Mouse (Mus musculus): ENCODE measurements at regions not wholly inside any gene's neighbourhood (a gene's known extent, or its start where the extent isn't known, plus 50 kb on each side); places are given as distances from the start of the nearest gene placed in this dataset.

GRCm38 (mm10) chr19:50087277-50087676 is 591.2 kb downstream of the Sorcs1 start:
- no peak for DNase-seq

DNA sequence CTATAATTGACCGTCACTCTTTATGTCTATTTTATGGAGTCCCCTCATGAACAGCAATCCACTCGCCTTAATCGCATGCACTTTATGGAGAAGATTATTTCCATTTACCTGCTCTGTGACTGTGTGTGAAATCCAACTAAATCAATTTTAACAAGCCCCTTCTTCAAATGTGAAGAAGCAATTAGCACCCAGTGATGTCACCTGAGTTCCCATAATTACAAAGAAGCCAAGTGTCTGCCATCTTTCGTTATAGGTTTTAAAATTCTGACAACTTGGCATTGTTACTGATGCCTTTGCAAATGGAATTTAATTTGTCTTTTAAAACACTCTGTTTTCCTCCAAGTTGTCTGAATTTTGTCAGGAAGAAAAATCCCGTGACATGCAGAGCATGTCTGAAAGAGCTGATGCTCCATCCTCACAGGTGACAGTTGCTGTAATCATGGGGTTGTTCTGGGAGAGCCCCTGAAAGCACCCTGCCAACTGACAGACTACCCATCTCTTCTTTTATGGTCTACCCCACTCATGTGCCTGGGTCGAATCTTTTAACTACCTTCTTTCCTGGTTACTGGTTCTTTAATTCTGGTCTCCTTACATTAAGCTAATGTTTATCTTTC is 600.9 kb downstream of the Sorcs1 start:
- DNase-seq = no peak

- DNase-seq = no peak
Measured at GRCm38 (mm10) chr19:50060448-50060847, 618.0 kb downstream of the Sorcs1 start.

GRCm38 (mm10) chr19:50052910-50053309 is 625.5 kb downstream of the Sorcs1 start:
- DNase-seq = no peak

DNA sequence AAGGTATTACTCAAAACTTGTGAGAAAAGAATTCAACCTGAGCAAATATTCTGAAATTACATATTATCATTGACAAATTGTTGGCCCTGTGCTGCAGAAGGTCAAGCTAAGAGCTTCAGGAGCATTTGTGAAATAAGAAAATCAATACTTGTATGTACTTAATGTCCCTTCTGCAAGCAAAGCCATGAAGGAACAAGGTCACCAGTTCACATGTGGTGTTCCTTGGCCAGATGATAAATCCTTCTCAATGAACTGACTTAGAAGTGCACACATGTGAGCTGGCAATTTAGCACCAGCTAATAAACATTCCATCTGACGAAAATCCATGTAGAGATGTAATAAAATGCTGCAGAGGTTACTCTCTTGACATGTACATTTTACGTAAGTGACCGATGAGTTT is 632.7 kb downstream of the Sorcs1 start:
- DNase-seq = no peak

GRCm38 (mm10) chr19:50013659-50014058 is 664.8 kb downstream of the Sorcs1 start:
- DNase-seq = peak; percentile 49

DNA sequence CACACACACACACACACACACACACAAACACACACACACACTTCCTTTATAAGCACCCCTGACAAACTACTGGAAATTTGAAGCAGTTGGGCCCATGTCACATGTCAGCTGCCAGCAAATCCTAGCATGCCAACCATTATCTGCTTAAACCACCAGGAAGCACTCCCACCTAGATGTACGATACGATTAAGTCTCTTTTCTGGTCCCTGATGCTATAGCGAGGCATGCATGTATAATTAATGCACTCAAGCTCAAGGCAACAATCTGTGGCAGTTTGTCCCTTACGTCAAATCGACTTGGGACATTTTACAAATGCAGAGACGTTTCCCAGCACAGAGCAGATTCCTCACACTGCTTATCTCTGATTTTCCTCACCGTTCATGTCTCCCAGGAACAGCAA is 673.2 kb downstream of the Sorcs1 start:
- DNase-seq = no peak

DNA sequence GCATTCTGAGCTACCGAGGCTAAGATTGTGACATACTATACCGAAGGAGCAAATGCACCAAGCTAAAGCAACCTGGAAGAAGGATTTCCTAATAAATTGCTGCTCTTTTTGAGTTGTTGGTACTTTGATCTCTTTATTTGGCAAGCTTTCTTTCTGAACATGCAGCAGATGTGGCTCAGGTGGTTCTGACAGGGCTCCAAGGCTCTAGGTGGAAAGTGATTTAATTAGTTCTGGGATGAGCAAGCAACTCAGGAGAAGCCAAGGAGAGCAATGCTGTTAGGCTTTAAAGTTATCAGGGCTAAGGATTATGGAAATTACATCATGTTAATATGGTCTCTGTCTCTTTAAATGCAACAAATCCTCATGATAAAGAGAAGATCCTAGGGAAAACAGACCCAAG is 692.6 kb downstream of the Sorcs1 start:
- no peak for DNase-seq

DNA sequence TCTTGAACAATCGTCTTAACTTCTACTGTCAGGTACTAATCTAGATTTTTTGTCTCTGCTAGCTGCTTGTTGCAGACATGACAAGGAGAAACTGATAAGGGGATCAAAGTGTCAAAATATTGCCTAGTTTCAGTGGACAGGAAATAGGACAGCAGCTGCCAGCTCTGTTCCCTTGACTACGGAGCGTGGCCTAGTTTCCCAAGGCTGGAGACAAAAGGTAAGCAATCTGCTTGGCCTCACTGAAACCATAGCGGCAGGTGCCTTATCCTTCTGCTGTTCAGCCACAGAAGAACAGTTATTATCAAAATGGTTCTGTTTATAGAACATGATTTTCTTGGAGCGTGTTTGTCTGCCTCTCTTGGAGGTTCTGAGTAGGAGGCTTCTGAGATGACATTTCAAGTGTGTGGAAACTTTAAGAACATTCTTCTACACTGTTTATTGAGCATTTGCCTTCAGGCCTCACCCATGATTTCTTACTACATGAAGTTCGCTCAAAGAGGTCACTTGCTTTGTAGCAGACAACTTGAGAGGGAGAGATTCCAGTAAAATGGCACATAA is 712.1 kb downstream of the Sorcs1 start:
- peak; percentile 4 for DNase-seq

DNA sequence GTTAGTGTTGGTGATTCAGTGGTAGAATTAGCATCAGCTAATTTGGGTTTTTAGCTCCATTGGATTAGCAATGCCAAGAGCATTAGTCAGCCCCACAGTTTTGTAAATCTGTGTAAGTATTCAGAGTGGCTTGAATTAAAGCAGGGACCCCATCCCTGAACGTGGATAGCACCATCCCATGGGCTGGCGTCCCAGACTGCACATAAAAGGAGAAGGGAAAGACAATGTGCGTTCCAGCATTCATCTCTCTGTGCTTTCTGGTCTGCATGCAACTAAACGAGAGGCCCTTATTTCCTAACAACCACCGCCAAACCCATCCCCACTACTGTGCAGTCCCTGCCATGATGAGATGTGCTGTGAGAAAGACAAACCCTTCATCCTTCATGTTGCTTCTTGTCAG is 713.8 kb downstream of the Sorcs1 start:
- no peak for DNase-seq

DNA sequence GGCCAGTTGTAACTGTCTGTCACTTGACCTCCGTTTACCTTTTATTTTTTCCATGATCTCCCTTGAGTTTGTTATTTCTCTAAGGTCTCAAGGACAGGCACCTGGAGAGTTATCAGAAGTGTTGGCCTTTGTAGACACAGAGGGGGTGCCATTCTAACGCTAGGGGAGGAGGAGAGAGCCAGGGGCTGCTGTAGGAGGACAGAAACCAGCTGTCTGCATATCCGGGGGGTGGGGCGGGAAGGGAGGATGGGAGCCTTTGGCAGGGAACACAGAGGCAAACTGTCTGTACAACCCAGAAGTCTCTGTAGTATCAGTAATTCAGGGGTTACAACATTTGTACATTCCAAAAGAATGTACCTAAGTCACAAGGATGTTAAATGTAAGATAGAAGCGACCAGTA is 719.9 kb downstream of the Sorcs1 start:
- DNase-seq = no peak

GRCm38 (mm10) chr19:49931202-49931601 is 747.2 kb downstream of the Sorcs1 start:
- no peak for DNase-seq

- no peak for DNase-seq
Measured at GRCm38 (mm10) chr19:49911738-49912137, 766.7 kb downstream of the Sorcs1 start.

DNA sequence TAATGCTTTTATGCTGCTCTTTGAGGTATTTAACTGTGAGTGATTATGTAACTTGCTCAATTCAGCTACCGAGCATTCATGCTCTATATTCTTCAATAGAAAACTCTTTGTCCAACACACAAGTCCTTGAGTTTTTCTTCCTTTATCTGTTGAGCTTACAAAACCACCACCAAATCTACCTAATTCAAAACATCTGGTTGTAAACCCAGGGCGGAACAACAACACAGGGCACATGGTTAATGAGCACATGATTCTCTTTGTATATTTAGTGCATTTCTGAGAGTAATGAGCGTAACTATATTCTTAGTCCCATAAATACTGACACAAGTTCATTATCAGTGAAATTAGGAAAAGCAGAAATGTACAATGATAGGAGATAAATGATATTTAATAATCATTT is 798.2 kb downstream of the Sorcs1 start:
- DNase-seq = no peak

DNA sequence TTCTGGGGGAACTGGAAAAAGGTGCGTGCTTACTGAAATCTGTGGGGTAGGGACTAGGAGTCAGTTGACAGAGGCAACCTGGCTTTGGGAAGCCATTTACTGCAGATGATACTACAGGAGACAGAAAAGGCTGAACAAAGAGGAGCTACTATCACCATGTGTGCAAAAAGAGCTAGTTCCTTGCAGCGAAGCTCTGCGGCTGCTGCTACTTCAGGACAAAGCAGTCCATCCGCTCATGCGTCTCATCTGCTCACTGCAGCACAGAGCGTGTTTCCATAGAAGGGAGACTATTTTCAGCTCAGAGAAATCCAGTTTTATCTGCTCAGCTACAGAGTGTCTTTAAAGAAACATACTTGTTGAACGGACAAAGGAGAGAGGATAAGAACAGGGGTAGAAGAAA is 817.7 kb downstream of the Sorcs1 start:
- peak; percentile 12 for DNase-seq

DNA sequence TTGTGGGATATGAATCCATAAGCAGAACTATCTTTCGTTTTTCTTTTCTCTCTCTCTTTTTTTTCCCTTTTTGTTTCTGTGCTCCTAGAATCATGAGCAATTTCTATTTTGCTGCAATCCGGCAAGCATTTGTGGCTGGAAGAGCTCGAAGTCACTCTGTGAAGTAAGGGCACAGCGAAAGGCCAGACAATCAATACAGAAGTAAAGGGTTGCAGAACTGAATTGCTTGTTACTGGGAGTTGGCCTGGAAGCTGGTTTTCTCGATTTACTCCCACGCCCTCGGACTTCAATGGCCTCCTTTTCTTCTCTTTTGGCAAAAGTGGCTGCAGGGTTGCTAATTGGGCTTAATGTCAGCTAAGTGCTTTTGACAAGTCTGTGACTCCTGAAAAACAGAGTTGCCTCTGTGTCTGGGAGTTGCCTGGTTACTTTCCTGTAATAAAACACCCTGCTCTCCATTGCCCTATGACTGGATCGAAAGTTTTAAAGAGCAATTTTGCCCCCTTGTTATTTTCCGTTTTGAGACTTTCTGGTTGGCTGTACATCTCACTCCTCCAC is 822.9 kb downstream of the Sorcs1 start:
- DNase-seq = peak; percentile 4

DNA sequence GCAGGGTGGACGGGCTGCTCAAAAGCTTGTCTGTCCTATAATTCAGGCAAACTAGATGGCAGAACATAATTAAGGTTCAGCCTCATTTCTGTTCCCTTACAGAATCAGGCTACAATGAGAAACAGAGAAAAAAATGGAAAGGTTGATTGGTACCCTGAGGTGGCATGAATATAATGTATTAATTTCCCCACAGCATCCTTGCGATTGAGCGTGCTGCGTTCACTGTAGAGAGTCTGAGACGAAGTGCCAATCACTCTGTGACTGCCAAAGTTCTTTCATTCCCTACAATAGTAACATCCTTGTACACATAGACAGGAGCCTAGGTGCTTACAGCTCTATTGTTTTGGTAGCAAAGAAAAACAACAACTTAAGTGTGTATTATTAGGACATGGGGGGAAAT is 836.5 kb downstream of the Sorcs1 start:
- DNase-seq = no peak

DNA sequence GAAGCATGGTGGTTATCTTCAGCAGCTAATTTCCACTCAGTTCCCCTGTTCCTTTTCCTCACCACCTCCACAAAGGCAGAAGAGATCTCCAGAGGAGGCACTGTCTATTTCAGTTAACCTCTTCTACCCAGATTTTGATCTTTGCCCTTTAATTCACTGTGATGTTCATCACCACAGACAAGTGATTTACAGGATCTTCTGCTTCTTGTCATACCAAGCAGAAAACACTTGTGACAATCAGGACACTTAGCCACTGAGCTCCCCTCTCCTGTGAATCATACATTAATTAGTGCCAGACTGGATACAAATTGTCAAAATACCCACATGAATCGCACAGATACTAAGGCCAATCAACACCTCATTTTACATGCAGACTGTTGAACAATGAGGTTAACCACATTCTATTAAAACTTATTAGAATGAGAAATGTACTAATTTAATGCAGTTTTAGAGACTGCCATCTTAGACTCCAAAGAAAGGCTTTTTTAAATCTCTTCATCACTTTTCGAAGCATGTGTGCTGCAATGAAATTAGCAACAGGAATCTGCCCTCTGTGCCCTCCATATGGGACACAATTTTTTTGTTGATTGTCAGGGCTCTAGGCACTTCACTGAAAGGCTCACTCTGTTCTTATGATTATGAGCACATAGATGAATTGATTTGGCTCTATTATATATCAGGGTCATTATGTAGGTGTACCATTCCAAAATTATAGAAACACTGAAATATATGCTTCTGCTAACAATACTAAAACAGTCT is 839.1 kb downstream of the Sorcs1 start:
- DNase-seq = no peak

GRCm38 (mm10) chr19:49830918-49831317 is 847.5 kb downstream of the Sorcs1 start:
- DNase-seq = no peak

- no peak for DNase-seq
Measured at GRCm38 (mm10) chr19:49805636-49806397, 872.6 kb downstream of the Sorcs1 start.
